Mouse (Mus musculus) stomach, embryonic 14.5 days (tissue): ENCODE results near the gene Pfpl. TPM values are rescaled to one million over a fixed set of nuclear protein-coding genes. Genes with fewer than 3 reads are reported as not detected.

Source experiments
- ATAC-seq: fragments of 200-750 bp; cut with Nextera tagmentation; 2 replicates; pipeline ENCODE4 v1.8.0; 2017; ENCODE audit warnings: low read depth, moderate TSS enrichment; ENCODE audit not compliant: insufficient number of reproducible peaks, insufficient read depth, low FRiP score
- H3K27ac ChIP-seq: fragments of 300-500 bp; sonication (generic); 2 replicates; pipeline ENCODE4 v1.5.1; 2014; ENCODE audit warnings: mild to moderate bottlenecking, low read length, moderate library complexity, mixed read lengths
- H3K27me3 ChIP-seq: fragments of 300-500 bp; sonication (generic); 2 replicates; pipeline ENCODE4 v1.6.1; 2014; ENCODE audit warnings: low read length, control low read depth, mixed read lengths; ENCODE audit not compliant: control insufficient read depth, insufficient read depth
- H3K36me3 ChIP-seq: fragments of 300-500 bp; sonication (generic); 2 replicates; pipeline ENCODE4 v1.6.1; 2014; ENCODE audit warnings: mild to moderate bottlenecking, control low read depth, low read length, moderate library complexity, mixed read lengths; ENCODE audit not compliant: control insufficient read depth, insufficient read depth
- H3K4me1 ChIP-seq: fragments of 300-500 bp; sonication (generic); 2 replicates; pipeline ENCODE4 v1.6.1; 2014; ENCODE audit warnings: low read length, control low read depth, mixed read lengths; ENCODE audit not compliant: control insufficient read depth, insufficient read depth
- H3K4me2 ChIP-seq: fragments of 300-500 bp; sonication (generic); replicated peaks from 2 replicates; pipeline ENCODE4 v1.6.1; 2014; ENCODE audit warnings: low read depth, low read length, control low read depth
- H3K4me3 ChIP-seq: fragments of 300-500 bp; sonication (generic); 2 replicates; pipeline ENCODE4 v1.5.1; 2014; ENCODE audit warnings: low read depth, low read length, control low read depth
- H3K9ac ChIP-seq: fragments of 300-500 bp; sonication (generic); replicated peaks from 2 replicates; pipeline ENCODE4 v1.6.1; 2014; ENCODE audit warnings: low read depth, mild to moderate bottlenecking, control low read depth, low read length, moderate library complexity, mixed read lengths
- H3K9me3 ChIP-seq: fragments of 300-500 bp; sonication (generic); 2 replicates; pipeline ENCODE4 v1.6.1; 2016; ENCODE audit warnings: low read depth, low read length, control low read depth; ENCODE audit not compliant: control insufficient read depth
- WGBS: fragments of 180-500 bp; shearing (Covaris S2); extraction: QIAGEN DNeasy Blood & Tissue Kit; methylation state at CpG from one replicate; pipeline ENCODE4 v1.1.7; 2014; 5-methylcytosine and 5-hydroxymethylcytosine counted together
- polyA plus RNA-seq: library from polyadenylated mRNA; unstranded; fragments of >200 nt; fragmentation: Nextera tagmentation; extraction: Ambion mirVana; gene quantifications from 2 replicates; pipeline ENCODE4 v1.2.1, GENCODE M21; 2014

Gene Pfpl
- polyA plus RNA-seq, 1 experiment from 2014 or later = not detected

DNA sequence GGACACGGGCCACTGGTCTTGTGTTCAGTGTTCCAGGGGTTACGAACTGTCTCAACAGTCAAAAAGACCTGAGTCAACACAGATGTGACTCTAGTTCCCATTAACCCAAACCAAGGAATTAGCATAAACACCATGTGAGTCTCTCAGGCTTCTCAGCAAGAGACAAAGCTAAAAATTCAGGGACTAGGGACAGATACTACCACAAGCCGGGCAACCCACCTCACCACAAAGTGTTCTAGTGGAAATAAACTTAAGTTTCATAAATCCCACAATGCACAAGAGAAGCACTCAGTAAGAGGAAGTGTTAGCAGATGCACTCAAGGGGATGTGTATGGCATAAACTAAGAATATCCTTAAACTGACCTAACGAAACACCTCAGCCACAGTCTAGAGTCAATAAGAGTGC is 7.3 kb downstream of the Pfpl start:
- H3K27ac ChIP-seq = no peak overlapping the region
- WGBS = 88% methylated on average over 4 of the region's 4 CpGs
- no peaks in the 10 kb centered on the region for H3K9me3 ChIP-seq
- H3K4me1 ChIP-seq = no peaks in the 10 kb centered on the region
- H3K4me2 ChIP-seq = no peak overlapping the region
- no peak for ATAC-seq
- H3K36me3 ChIP-seq = no peaks in the 10 kb centered on the region
- no peak overlapping the region for H3K9ac ChIP-seq
- H3K27me3 ChIP-seq = no peaks in the 10 kb centered on the region
- H3K4me3 ChIP-seq = no peak overlapping the region

DNA sequence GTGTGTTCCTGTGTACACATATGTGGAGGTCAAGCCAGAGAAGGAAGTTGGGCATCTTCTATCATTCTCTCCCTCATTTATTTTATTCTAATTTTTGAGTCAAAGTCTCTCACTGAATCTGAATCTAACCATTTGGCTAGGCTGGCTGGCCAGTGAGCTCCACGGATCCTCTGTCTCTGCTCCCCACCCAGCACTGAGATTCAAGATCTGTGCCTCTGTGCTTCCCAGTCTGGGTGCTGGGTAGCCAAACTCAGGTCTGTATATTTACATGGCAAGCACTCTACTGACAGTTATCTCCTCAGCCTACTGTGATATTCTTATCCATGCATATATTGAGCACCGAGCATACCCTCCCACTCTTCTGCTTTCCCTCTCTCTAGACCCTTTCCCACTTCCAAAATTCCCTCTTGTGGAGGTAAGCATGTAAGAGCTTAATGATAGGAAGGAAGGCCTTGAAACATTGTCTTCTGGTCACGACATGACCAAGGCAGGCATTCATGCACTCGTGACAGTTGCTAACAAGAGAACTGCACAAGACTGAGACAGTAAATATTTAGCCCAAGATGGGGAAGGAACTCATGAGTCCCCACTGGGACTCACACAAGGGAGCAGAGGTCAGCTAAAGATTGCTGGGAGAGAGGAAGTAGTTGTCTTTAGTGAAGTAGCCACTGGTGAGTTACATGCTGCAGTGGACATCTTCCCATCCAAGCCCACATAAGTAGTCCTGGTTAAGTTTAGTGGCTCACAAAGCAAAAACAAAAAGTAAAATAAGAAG is 8.2 kb downstream of the Pfpl start:
- Histone ChIP-seq H3K4me2 (no peak overlapping the region), H3K9ac (no peak overlapping the region), H3K4me3 (no peak overlapping the region), H3K27me3 (no peaks in the 10 kb centered on the region), H3K9me3 (no peaks in the 10 kb centered on the region), H3K36me3 (no peaks in the 10 kb centered on the region), H3K4me1 (no peaks in the 10 kb centered on the region), H3K27ac (no peak overlapping the region)
- WGBS = 84% methylated on average over 4 of the region's 4 CpGs
- ATAC-seq = no peak

DNA sequence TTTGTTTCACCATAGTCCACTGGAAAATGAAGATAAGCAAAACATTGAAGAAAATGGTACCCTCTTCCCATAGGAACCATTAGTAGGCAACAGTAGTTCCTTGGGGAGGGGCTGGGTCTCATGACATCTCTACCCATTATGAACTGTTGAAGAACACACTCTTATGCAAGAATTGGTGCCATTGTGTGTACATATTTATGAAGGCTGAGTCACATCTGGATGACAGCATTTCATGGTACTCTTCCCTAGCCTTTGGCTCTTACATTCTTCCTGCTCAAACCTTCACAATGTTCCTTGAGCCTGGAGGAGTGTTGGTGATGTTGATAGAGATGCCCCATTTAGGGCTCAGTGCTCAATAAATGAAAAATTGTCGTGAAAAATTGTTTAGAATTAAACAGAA is 11.9 kb downstream of the Pfpl start:
- no peaks in the 10 kb centered on the region for H3K4me1 ChIP-seq
- 59% methylated on average over 1 of the region's 1 CpGs for WGBS
- H3K9ac ChIP-seq = no peak overlapping the region
- H3K27ac ChIP-seq = no peak overlapping the region
- no peak overlapping the region for H3K4me2 ChIP-seq
- H3K4me3 ChIP-seq = no peak overlapping the region
- H3K9me3 ChIP-seq = no peaks in the 10 kb centered on the region
- H3K36me3 ChIP-seq = no peaks in the 10 kb centered on the region
- H3K27me3 ChIP-seq = no peaks in the 10 kb centered on the region
- ATAC-seq = no peak

DNA sequence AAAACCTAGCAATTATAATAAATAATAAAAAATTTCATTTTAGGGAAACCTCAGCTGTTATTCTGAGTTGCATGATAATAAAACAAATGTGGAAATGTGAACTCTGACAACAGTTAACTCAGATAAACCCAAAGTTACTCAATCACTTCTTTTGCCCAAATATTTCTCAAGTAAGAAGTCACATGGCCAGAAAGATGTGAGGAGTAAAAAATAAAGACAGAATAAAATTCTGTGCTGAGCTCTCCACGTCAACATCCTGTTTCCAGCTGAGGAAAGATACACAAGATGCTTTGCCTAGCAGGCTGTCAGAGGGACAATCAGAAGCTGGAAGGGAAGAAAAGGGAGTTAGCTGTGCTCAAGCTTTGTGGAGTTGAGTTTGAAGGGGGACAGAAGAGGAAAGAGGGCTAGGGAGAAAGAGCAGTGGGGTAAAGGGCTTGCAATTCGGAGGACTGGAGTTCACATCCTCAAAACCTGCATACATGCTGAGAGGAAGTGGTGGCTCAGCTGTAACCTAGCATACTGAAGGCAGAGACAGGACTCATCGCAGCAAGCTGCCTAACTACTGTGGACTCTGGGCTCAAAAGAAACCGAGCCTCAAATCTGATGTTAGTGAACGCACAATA is 12.5 kb downstream of the Pfpl start:
- Histone ChIP-seq H3K4me1 (no peaks in the 10 kb centered on the region), H3K9me3 (no peaks in the 10 kb centered on the region), H3K27ac (no peak overlapping the region), H3K4me2 (no peak overlapping the region), H3K9ac (no peak overlapping the region), H3K36me3 (no peaks in the 10 kb centered on the region), H3K4me3 (no peak overlapping the region), H3K27me3 (no peaks in the 10 kb centered on the region)
- WGBS = 63% methylated on average over 5 of the region's 5 CpGs
- no peak for ATAC-seq

DNA sequence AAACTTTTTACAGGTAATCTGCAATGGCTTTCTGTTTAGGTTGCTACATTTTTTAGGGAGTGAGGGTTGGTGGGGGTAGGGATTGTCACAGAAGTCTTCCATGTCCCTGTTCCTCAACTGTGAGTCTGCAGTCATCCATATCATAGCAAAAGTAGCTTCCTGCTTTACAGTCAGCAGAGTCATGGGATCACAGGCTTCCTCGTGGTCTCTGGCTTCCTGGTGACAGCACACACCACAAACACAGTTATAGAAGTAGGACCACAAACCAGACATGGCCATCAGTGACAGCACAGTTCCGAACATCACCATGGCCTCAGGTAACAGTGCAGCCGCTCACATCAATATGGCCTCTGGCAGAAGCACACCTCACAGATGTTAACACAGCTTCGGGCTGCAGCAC is 14.9 kb downstream of the Pfpl start:
- 77% methylated on average over 4 of the region's 4 CpGs for WGBS
- Histone ChIP-seq H3K27ac (no peak overlapping the region), H3K4me2 (no peak overlapping the region), H3K4me1 (no peaks in the 10 kb centered on the region), H3K9ac (no peak overlapping the region), H3K9me3 (no peaks in the 10 kb centered on the region), H3K36me3 (no peaks in the 10 kb centered on the region), H3K27me3 (no peaks in the 10 kb centered on the region), H3K4me3 (no peak overlapping the region)
- no peak for ATAC-seq

DNA sequence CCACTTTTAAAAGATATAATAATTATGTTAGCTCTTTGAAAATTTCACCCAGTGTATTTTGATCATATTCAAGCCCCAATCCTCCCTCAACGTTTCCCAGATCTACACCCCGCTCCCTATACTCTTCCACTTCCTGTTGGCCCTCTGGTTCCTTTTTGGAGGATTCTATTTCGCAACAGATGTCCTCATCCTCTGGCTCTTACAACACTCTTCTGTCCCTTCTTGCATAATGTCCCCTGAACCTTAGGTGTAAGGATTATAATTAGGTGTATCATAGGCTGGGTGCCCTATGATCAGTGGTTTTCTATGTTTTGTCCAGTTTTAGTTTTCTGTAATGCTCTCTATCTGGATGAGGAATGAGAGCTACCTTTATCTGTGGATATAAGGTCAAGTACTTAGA is 17.3 kb downstream of the Pfpl start:
- Histone ChIP-seq H3K4me1 (no peaks in the 10 kb centered on the region), H3K27ac (no peak overlapping the region), H3K4me3 (no peak overlapping the region), H3K9ac (no peak overlapping the region), H3K9me3 (no peaks in the 10 kb centered on the region), H3K27me3 (no peaks in the 10 kb centered on the region), H3K36me3 (no peaks in the 10 kb centered on the region), H3K4me2 (no peak overlapping the region)
- no peak for ATAC-seq
- WGBS = 83% methylated on average over 3 of the region's 3 CpGs

DNA sequence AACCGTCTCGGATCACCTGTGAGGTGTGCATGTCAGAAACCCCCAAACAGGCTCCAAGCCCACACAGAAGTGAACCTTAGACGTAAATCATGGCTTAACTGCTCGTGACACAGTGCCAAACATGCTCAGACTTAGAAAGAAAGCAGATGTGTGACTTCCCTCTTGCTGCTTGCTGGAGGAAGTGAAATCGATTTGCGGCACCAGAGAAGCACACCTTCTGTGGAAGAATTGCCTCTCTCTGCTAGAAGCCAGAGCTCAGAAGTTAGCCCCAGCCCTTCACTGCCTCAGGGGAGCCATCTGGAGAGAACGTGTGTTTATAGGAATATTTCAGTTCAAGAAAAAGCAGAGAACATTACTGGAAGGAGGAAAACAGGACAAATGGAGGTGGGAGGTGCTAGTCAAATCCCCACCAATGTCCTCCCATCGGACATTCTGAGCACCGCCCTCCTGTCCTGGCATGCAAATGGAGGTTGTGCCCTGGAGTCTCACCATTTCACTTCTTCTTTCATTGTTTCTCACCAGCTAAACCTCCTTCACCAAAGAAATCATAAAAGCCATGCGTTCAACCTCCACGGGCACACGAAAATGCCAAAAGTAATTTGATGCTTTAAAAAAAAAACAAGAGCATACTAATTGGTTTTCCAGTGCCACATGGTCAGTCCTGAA is 29.8 kb downstream of the Pfpl start:
- Histone ChIP-seq H3K27ac (0 out of 2 replicates have a peak overlapping the region, but pooled peaks have one; percentile 39), H3K36me3 (no peaks in the 10 kb centered on the region), H3K27me3 (no peaks in the 10 kb centered on the region), H3K9ac (no peak overlapping the region), H3K4me1 (no peaks in the 10 kb centered on the region; the same call in 1 of the 2 replicates), H3K9me3 (no peaks in the 10 kb centered on the region), H3K4me2 (no peak overlapping the region), H3K4me3 (no peak overlapping the region)
- ATAC-seq = peak; percentile 56; the same call in 1 of the 2 replicates
- WGBS = 59% methylated on average over 12 of the region's 12 CpGs

DNA sequence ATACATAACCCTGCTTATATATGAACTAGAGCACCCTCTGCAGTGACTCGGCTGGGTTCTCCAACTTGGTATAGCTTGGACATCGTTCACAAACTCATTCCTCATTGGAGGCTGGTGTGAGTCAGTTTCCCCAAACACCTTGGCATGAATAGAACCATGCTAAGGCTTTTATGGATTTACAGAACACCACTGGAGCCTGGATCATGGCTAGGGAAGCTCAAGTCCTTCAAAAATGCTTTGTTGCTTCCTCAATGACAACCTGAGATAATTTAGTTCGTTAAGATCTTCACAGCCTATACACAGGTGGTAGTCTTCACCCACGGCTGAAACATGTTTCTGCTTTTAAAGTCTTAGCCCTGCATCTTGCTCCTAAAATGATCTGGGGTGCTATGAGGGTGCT is 31.8 kb downstream of the Pfpl start:
- WGBS = 68% methylated on average over 4 of the region's 4 CpGs
- no peak overlapping the region for H3K27ac ChIP-seq
- no peaks in the 10 kb centered on the region for H3K36me3 ChIP-seq
- H3K4me3 ChIP-seq = no peak overlapping the region
- no peak overlapping the region for H3K9ac ChIP-seq
- ATAC-seq = no peak
- H3K27me3 ChIP-seq = no peaks in the 10 kb centered on the region
- H3K4me2 ChIP-seq = no peak overlapping the region
- peaks cover 4% of the 10 kb centered on the region for H3K4me1 ChIP-seq
- no peaks in the 10 kb centered on the region for H3K9me3 ChIP-seq
